Mouse (Mus musculus): ENCODE results near the gene Dtx2.

Dtx2 gene

DNA sequence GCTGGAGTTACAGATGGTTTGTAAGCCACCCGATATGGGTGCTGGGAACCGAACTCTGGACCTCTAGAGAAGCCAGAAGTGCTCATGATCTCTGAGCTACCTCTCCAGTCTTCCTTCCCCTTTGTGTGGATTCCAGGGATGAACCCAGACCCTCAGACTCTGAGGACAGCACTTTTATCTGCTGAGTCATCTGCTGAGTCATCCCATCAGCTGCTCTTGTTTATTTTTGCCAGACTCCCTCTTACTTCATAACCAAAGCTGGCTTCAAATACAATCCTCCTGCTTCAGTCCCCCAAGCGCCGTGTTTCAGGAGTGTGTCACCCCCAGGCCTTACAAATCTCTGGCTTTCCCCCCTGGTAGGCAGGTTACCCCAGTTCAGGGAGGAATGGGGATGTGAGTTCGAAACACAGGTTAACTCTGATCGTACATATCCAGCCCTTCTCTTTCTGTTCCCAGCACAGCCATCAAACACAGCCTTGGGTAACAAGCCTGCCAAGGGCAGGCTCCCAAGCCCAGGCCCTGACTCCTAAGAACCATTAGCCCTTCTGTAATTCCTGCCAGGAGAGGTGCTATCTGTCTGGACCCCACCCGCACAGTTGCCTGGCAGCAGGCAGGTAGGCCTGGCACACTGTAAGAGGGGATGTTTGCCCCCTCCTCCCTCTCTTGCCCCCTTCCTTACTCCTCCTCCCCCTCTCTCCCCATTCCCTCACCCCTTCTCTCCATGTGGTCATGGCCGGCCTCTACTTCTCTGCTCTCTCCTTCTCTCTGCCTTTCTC lies 18.5 kb upstream of the Dtx2 start:
- no peak for DNase-seq (ENCODE audit: low read depth)

DNA sequence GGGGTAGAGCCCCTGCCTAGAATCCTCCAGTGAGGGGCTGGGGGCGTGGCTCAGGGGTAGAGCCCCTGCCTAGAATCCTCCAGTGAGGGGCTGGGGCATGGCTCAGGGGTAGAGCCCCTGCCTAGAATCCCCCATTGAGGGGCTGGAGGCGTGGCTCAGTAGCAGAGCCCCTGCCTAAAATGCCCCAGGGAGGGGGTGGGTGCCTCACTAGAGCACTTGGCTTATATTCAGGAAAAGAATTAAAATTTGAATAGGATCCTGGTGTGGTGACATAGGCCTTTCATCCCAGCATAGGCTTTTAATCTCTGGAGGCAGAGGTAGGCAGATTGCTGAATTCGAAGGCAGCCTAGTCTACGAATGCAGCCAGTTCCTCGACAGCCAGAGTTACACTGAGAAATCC lies 15.2 kb upstream of the Dtx2 start:
- DNase-seq (ENCODE audit: low read depth), result no peak

DNA sequence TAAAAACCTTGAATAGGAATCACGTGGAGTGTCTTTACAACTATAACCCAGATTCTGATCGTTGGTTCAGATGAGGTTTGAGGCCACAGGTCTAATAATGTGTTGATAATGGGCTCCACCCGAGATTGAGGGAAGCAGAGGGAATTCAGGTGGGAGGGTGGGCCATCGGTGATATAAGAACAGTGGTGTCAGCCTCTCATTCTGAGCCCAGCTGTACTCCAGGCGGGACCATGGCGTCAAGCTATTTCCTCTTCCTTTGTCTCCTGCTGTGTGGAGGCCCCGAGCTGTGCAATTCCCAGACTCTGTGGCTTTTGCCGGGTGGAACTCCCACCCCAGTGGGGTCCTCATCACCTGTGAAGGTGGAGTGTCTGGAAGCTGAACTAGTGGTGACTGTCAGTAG lies 14.7 kb upstream of the Dtx2 start, which contains the start of gene Zp3:
Gene Zp3, plus strand, starts transcription at position 196 of the 400 bp plus-strand sequence.
- no peak for DNase-seq (ENCODE audit: low read depth)

DNA sequence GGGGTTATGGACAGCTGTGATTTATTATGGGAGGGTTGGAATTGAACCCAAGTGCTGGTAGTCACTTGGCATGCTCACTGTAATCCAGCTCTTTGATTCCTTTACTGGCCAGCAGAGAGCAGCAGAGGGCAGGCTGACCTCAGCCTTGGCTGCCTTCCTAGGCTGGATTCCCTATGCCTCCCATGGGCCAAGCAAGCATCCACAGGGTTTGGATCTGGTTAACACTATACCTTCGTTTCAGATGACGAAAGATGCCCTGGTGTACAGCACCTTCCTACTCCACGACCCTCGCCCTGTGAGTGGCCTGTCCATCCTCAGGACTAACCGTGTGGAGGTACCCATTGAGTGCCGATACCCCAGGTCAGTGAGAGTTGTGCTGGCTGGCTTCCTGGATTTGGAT lies 12.2 kb upstream of the Dtx2 start:
- DNase-seq (ENCODE audit: low read depth), result peak; percentile 62

DNA sequence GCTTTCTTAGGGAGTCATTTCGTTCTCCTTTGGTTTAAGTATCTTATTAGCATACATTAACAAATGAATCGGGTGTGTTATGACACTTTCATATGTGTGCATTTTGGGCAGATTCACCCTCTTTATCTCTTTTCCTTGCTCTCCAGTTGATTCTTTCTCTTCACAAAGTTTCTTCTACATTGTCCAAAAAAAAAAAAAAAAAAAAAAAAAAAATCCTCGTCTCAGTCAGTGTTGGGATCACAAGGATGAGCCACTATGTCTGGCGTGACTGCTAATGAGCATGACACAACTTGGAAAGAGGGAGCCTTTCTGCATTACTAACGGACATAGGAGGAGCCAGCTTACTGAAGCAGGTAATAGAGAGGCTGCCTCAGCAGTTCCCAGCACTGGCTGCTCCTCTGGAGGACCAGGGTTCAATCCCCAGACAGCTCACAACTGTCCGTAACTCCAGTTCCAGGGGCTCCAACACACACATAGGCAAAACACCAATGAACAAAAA lies 10.0 kb upstream of the Dtx2 start:
- no peak for DNase-seq (ENCODE audit: low read depth)

DNA sequence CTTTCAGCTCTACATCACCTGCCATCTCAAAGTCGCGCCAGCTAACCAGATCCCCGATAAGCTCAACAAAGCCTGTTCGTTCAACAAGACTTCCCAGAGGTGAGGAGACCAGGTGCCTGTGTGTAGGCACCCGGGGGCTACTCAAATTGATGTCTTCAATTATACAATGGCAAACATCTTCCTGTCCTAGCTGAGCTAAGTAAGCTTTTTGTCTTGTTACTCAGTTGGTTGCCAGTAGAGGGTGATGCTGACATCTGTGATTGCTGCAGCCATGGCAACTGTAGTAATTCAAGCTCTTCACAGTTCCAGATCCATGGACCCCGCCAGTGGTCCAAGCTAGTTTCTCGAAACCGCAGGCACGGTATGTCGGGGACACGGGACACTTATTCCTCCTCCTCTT lies 7.4 kb upstream of the Dtx2 start:
- peak; percentile 51 for DNase-seq (ENCODE audit: low read depth)

DNA sequence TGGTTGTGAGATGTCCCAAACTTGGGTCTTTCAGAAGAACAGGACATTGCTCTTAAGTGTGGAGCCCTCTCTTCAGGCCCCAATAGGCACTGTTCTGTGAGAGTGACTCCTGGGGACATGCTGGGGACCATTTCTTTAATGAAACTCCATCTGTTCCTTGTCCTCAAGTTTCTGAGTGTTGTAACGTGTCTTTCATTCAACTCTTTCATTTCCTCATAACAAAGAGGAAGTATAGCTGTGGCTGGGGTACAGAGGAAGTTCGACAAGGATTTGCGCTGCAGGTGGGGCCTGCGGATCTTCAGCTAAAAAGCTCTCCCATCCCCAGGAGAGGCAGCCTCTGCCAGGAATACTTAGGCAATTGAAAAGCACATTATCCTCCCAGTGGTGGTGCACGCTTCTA lies 4.0 kb upstream of the Dtx2 start:
- peak; percentile 32 for DNase-seq (ENCODE audit: low read depth)

DNA sequence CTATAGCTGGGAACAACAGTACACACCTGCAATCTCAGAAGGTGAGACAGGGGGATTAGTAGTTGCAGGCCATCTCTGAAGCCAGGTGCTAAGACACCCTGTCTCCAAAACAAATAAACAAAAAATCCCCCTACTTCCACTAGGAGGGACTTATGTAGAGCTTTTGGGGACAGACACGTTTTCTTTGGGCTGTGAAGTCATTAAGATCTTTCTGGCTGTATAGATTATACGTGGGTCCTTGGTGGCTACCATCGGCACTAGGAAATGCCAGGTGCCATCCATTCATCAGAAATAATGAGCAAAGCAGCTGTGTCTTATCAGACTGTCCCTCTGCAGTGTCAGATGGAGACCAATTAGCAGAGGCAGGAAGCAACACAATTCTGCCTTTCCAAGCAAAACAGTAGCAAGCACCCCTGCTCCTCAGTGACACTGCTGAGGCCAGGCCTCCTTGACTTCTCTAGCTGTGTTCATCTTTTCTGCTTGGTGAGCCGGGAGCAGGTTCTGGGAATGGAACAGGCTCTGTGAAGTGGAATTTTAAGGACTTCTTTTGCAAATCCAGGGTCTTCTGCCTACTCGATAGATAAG lies 1.1 kb upstream of the Dtx2 start:
- DNase-seq (ENCODE audit: low read depth), result no peak

DNA sequence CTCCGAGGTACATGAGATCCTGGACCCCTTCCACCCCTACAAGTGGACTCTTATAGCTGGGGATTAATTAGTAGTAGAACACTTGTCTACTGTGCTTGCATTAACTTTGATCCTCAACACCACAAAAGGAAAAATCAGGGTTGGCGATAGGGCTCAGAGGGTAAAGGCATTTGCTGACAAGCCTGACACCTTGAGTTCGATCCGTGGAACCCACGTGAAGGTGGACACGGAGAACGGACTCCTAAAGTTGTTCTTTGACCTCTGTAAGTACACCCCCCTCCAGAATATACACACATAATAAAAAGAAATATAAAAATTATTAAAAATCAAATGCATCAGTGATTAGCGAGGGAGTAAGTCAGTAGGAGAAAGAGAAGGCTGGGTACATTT lies 270 bp upstream of the Dtx2 start:
- no peak for DNase-seq (ENCODE audit: low read depth)

DNA sequence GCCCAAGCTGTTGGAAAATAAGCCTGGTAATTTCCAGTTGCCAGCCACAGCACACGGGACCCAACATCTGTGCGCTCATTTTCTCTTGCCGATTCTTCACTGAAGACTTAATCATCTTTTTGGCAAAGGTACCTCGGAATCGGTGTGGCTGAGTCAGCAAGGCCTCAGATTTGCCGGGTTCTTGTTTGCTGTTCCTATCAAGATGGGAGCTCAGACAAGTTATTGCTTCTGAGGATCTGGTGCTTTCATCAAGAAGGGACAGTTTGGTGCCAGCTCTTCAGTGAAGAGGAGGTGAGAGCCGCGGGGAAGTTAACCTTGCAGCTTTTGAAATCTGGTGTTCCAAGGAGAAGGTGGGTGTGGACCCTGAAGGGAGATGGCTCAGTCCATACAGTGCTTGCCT lies 1.6 kb downstream of the Dtx2 start:
- DNase-seq (ENCODE audit: low read depth), result no peak

DNA sequence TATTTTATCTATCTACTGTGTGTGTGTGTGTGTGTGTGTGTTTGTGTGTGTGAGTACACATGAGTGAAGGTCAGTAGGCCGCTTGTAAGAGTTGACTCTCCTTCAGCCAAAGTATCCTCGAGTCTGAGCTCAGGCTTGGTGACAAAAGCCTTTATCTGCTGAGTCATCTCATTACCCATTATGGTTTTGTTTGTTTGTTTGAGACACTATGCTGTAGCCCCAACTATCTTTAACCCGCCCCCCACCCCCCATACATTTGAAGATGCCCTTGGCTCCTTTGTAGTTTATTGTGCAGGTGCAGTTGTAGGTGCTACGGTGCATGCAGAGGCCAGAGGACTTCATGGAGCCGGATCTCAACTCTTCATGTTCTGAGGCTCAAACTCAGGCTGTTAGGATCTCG lies 6.6 kb downstream of the Dtx2 start:
- no peak for DNase-seq (ENCODE audit: low read depth)

DNA sequence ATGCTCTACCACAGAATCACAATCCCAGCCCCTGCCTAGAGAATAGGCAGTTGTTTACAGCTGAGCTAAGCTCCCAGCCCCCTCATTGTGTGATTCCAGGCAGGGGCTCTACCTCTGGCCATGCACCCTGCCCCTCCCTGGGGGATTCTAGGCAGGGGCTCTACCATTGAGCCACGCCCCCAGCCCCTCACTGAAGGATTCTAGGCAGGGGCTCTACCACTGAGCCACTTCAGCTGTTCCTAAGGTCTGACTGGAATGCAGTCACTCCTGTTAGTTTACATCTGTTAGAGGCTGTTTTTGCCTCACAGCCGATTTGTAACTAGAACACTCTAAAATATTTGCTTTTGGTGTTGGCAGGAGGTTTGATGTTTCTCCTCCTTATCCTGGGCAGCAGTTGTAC lies 7.7 kb downstream of the Dtx2 start:
- DNase-seq (ENCODE audit: low read depth), result no peak

DNA sequence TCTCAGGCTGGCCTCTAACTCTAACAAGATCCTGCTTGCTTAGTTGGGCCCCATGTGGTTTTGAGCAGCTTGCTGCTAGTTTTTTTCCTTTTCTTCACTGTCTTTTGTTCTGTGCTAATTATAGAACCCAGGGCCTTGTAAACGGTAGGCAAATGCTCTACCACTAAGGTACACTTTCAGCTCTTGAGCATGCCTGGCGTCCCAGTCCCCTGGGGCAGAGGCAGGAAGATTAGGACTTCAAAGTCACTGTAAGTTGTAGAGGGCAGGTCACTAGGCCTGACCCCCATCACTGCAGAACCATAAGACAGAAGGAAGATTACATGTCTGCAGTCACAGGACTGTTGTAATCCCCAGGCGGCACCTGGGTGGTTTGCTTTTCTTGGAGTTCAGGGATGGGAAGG lies 8.2 kb downstream of the Dtx2 start:
- DNase-seq (ENCODE audit: low read depth), result no peak

DNA sequence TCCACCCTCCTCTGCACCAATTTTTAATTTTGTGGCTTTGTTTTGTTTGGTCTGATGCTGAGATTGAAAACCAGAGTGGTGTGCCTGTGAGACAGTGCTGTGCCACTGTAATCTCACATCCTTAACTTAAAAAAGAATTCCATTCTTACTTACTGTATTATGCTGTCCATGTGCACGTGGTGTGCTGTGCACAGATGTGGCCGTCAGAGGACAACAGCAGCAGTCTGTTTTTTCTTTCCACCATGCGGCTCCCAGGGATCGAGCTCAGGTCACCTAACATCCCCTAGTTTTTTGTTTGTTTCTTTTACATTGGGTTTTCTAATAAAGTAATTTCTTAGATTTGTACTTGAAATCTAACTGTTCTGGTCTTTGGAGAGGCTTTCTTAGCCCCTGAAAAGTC lies 9.9 kb downstream of the Dtx2 start:
- no peak for DNase-seq (ENCODE audit: low read depth)

DNA sequence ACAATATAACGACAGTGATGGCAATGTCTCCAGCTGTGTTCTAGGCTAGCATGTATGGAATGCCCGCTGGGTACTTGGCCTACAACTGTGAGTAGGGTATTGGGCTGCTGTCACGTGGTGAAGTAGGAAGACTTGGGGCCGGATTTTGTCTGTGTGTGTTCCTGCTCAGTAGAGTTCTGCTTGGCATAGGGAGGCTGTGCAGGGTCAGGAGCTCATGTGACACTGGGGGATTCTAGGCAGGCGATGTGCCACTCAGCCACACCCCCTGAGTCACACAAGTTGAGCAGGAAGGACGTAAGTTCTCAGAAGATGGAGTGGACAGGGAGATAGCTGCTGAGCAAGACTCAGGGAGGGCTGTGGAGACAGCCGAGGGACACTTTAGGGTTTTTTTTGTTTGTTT lies 13.1 kb downstream of the Dtx2 start:
- no peak for DNase-seq (ENCODE audit: low read depth)

DNA sequence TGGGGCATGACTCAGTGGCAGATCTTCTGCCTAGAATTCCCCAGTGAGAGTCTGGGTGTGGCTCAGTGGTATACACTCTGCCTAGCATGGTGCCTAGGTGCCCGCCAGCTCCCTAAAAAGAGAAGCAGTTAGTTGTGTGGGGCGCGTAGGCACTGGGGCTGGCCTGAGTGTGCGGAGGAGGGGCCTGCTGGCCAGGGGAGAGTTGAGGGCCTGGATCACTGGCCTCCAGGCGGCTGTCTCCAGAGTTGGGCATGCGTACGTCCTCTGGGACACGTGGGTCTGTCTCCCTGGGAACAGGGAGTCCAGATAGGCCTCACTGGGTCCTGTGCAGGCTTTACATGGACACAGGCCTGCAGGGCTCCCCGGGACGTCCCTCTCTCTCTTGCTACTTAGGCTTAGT lies 20.3 kb downstream of the Dtx2 start:
- DNase-seq (ENCODE audit: low read depth), result no peak

DNA sequence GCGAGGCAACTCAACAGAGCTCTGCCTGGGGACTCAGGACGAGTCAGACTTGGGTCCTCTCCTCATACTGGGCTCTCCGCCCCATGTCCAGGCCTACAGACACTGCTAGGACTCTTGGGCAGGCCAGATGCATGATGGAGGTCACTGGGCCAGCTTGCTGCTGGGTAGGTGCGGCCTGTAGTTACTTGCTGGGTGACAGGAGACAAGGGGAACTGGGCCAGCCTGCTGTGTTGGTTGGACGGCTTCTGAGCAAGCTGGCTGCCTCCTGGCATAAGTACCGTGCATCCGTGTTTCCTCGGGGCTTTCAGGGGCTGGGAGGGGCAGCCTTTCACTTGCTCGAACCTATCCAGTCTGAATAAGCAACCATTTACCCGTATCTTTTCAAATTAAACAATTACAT lies 21.0 kb downstream of the Dtx2 start:
- DNase-seq (ENCODE audit: low read depth), result no peak

DNA sequence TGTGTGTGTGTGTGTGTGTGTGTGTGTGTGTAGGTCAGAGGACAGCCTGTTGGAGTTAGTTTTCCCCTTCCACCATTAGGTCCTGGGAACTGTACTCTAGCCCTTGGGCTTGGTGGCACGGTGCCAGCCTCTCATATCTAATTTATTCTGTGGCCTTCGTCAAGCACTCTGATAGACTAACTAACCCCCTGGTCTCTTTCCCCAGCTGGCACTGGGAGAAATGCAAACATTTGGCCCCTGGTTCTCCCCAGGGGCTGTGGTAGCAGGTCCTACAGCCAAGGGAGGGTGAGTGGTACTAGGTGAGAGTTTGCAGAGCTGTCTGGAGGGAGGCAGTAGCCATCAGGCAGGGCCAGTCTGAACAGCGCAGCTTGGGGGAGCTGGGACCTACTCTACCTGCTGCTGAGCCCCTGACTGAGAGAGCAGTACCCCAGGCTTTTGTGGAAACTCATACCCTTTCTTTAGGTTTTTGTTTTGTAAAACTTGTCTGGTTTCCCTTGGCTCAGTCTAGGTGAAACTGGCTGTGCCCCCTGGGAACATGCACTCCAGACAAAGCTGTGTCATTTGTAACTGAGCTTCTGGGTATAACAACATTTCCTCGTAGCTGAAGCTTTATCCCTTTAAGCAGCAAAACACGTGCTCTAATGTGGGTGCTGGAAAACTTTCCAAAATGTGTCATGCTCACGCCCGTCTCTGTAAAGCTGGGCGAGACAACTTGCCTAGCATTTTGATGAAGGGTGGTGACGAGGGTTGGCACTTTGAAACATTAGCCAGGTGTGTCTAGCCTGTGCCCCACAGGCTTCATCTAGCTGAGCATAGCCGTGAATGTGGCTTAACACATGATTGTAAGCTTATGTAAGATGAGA lies 21.6 kb downstream of the Dtx2 start:
- DNase-seq (ENCODE audit: low read depth), result no peak

DNA sequence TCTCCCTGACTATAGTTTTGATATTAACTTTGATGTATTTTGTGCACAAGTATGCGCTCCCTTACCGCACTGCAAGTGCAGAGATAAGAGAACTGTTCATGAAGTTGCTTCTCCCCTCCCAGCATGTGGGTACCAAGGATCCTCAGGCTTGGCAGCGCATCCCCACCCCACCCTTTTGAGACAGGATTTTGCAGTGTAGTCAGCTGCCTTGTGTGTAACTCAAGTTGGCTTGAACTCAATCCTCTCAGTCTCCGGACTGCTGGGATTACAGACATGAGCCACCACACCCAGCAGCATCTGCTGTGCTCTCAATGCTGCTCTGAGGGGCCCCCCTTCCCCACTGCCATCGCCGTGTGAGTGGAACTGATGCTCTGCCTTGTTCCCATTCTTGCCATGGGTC lies 22.7 kb downstream of the Dtx2 start:
- DNase-seq (ENCODE audit: low read depth), result no peak

DNA sequence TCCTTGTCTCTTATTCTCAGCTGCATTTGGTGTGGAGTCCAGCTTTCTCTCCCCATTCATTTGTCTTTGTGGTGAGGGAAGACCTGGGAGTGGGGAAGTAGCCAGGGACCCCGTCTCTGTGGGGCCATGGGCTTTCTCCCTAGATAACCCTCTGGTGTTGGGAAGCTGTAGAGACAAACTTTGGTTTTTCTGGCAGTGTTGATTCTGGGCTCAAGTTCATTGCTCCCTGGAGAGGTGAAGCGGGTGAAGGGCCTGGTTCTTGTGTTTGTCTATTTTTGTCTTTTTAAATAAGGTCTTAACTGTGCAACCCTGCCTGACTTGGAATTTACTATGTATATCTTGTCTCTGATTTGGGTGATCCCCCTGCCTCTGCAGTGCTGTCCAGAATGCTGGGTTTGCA lies 24.1 kb downstream of the Dtx2 start:
- DNase-seq (ENCODE audit: low read depth), result no peak

DNA sequence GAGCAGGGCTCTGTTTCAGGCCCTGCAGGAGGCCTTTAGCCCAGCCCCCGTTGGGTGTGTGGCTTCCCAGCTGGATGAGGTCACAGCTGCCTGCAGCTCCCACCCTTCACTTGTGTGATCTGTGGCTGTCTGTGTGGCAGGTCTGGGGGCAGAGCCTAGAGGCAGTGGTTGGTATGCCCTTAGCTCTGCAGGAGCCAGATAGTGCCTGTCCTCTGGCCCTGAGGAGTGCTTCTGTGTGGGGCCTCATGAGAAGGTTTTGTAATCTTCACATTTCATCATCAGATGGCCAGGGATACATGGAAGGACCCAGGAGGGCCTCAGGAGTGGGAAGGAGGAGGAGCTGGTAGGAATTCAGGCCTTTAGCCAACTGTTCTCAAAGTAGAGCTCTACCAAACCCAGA lies 25.3 kb downstream of the Dtx2 start:
- DNase-seq (ENCODE audit: low read depth), result no peak

DNA sequence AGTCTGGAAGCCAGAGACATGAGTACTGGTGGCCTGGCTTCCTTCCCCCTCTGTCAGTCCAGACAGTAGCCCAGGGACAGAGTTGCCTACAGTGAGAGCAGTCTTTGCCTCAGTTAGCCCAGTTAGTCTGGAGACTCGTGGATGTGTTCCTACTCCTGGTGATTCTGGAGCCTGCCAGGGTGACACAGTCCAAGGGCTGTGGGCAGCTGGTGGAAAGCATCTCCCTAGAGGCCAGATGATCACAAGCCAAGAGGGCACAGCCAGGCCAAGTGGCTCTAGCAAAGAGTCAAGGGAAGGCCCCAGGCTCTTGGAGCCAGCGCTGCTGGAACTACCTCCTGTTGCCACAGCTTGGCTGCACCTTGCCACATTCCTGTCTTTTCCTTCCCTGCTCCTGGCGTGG lies 31.1 kb downstream of the Dtx2 start:
- no peak for DNase-seq (ENCODE audit: low read depth)

DNA sequence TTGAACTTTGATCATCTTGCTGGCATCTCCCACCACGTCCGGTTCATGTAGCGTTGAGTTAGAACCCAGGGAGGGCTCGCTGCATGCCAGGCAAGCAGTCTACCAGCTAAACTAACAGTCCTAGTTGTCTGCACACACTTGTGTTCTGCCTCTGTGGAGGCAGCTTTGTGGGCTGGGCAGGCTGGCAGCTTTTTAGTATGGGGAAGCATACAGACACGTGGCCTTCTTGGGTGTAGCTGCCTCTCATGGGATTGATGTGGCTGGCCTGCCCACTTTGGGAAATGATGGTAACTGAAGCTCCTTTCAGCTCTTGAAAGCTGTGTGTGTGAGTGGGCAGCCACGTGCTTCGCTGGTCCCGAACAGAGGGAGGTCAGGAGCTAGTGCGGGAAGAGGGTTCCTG lies 32.3 kb downstream of the Dtx2 start:
- no peak for DNase-seq (ENCODE audit: low read depth)
